Mouse (Mus musculus): Measurements from ENCODE around the gene Vmn2r85. TPM values are rescaled to one million over a fixed set of nuclear protein-coding genes. Genes with fewer than 3 reads are reported as not detected.

Gene Vmn2r85
- total and polyA plus RNA-seq, 3 experiments, result not detected

GRCm38 (mm10) chr10:130368384-130368783 is 61.1 kb downstream of the Vmn2r85 start:
- dilution Hi-C loops (cut with MboI; ENCODE audit: extremely low pct_ligation_motif_present, extremely low pct_unique_long_range_greater_than_20kb, low sequenced_read_pairs), result no loop called here

GRCm38 (mm10) chr10:130364766-130365165 is 64.7 kb downstream of the Vmn2r85 start:
- H3K79me2 ChIP-seq (replicated peaks; ENCODE audit: control insufficient read depth, extremely low read depth, insufficient read depth, poor library complexity, severe bottlenecking), result no peaks in the 10 kb centered on the region
- no peak overlapping the region for H3K4me2 ChIP-seq (ENCODE audit: insufficient read depth, low read depth, poor library complexity, severe bottlenecking)
- dilution Hi-C loops (cut with MboI; ENCODE audit: extremely low pct_ligation_motif_present, extremely low pct_unique_long_range_greater_than_20kb, low sequenced_read_pairs) (no loop called here), in situ Hi-C loops (cut with MboI; ENCODE audit: low pct_ligation_motif_present, low pct_unique_long_range_greater_than_20kb, low sequenced_read_pairs) (loop anchor here (5.0 kb wide), 1 partner anchor 42 kb away; the partner anchor contains the start of gene Tespa1)
- no peak overlapping the region for H3K9ac ChIP-seq (ENCODE audit: insufficient read depth, low read depth)
- no peaks in the 10 kb centered on the region for H3K27me3 ChIP-seq (replicated peaks)
- no peaks in the 10 kb centered on the region for H3K9me3 ChIP-seq (replicated peaks; ENCODE audit: low read length)
- no peak overlapping the region for H3K4me3 ChIP-seq (replicated peaks in 1 of 3; ENCODE audit: low read depth in 2 of 3, low read length in 2 of 3, poor library complexity in 1 of 3)
- H3K27ac ChIP-seq (ENCODE audit: insufficient read depth, low read depth), result no peak overlapping the region
- DNase-seq (ENCODE audit: extremely low read depth), result no peak
- no peak for TF ChIP-seq SIN3A (IDR thresholded peaks at IDR 0.05; ENCODE audit: low read length)
- no peak for TF ChIP-seq JUND (conservative IDR thresholded peaks at IDR 0.05; ENCODE audit: low read depth, low read length)
- TF ChIP-seq USF1 (IDR thresholded peaks at IDR 0.05; ENCODE audit: low read depth, low read length), result no peak
- no peak for TF ChIP-seq CHD1 (IDR thresholded peaks at IDR 0.05; ENCODE audit: low read depth, low read length)
- TF ChIP-seq HCFC1 (IDR thresholded peaks at IDR 0.05; ENCODE audit: low read depth, low read length), result no peak
- no peak for TF ChIP-seq MAZ (IDR thresholded peaks at IDR 0.05; ENCODE audit: low read depth, low read length)
- no peak for TF ChIP-seq MEF2A (IDR thresholded peaks at IDR 0.05; ENCODE audit: borderline replicate concordance, low read depth, low read length)
- no peak for TF ChIP-seq IRF4 (IDR thresholded peaks at IDR 0.05; ENCODE audit: low read depth, low read length)
- no peak for TF ChIP-seq E2F4 (IDR thresholded peaks at IDR 0.05; ENCODE audit: insufficient replicate concordance, low read depth, low read length)
- no peak for TF ChIP-seq ZNF384 (IDR thresholded peaks at IDR 0.05; ENCODE audit: low read depth, low read length)
- no peaks in the 10 kb centered on the region for H3K4me1 ChIP-seq (ENCODE audit: control insufficient read depth in 1 of 2, insufficient read depth in 2 of 2)
- peaks cover 14 to 56% of the 10 kb centered on the region in 2 experiments for H3K36me3 ChIP-seq (replicated peaks in 1 of 2; ENCODE audit: control insufficient read depth in 1 of 2, insufficient read depth in 1 of 2, low read length in 1 of 2)

More at GRCm38 (mm10) chr10:130368384-130368783, 61.1 kb downstream of the Vmn2r85 start:
- in situ Hi-C loops (cut with MboI; ENCODE audit: low pct_ligation_motif_present, low pct_unique_long_range_greater_than_20kb, low sequenced_read_pairs), result no loop called here
- Histone ChIP-seq H3K9me3 (replicated peaks; ENCODE audit: low read length) (peaks cover 4% of the 10 kb centered on the region), H3K4me2 (ENCODE audit: insufficient read depth, low read depth, poor library complexity, severe bottlenecking) (no peak overlapping the region), H3K27me3 (replicated peaks) (no peaks in the 10 kb centered on the region), H3K27ac (ENCODE audit: insufficient read depth, low read depth) (no peak overlapping the region), H3K79me2 (replicated peaks; ENCODE audit: control insufficient read depth, extremely low read depth, insufficient read depth, poor library complexity, severe bottlenecking) (no peaks in the 10 kb centered on the region), H3K36me3 (replicated peaks in 1 of 2; ENCODE audit: control insufficient read depth in 1 of 2, insufficient read depth in 1 of 2, low read length in 1 of 2) (peaks cover 0 to 28% of the 10 kb centered on the region in 2 experiments), H3K4me1 (ENCODE audit: control insufficient read depth in 1 of 2, insufficient read depth in 2 of 2) (peaks cover 0 to 11% of the 10 kb centered on the region in 2 experiments; a peak in 1 of 4 replicates), H3K4me3 (replicated peaks in 1 of 3; ENCODE audit: low read depth in 2 of 3, low read length in 2 of 3, poor library complexity in 1 of 3) (no peak overlapping the region), H3K9ac (ENCODE audit: insufficient read depth, low read depth) (no peak overlapping the region)
- no peak for TF ChIP-seq MAX (IDR thresholded peaks at IDR 0.05; ENCODE audit: low read length)
- TF ChIP-seq JUN (IDR thresholded peaks at IDR 0.05; ENCODE audit: insufficient read depth, low read depth, low read length), result no peak
- TF ChIP-seq ZC3H11A (IDR thresholded peaks at IDR 0.05; ENCODE audit: low read depth, low read length), result no peak
- no peak for TF ChIP-seq KAT2A (IDR thresholded peaks at IDR 0.05; ENCODE audit: insufficient replicate concordance, low read length)
- no peak for TF ChIP-seq MXI1 (IDR thresholded peaks at IDR 0.05; ENCODE audit: low read depth, low read length)
- no peak for TF ChIP-seq MEF2A (IDR thresholded peaks at IDR 0.05; ENCODE audit: borderline replicate concordance, low read depth, low read length)
- no peak for TF ChIP-seq GABPA (IDR thresholded peaks at IDR 0.05; ENCODE audit: insufficient replicate concordance, low read depth, low read length)
- TF ChIP-seq HCFC1 (IDR thresholded peaks at IDR 0.05; ENCODE audit: low read depth, low read length), result no peak
- TF ChIP-seq MAFK (IDR thresholded peaks at IDR 0.05; ENCODE audit: insufficient replicate concordance, low read length), result no peak
- TF ChIP-seq MAZ (IDR thresholded peaks at IDR 0.05; ENCODE audit: low read depth, low read length), result no peak
- no peak for TF ChIP-seq RCOR1 (conservative IDR thresholded peaks at IDR 0.05; ENCODE audit: low read depth, low read length)
- TF ChIP-seq ZNF384 (IDR thresholded peaks at IDR 0.05; ENCODE audit: low read depth, low read length), result no peak
- no peak for TF ChIP-seq UBTF (IDR thresholded peaks at IDR 0.05; ENCODE audit: low read depth, low read length)
- TF ChIP-seq JUND (conservative IDR thresholded peaks at IDR 0.05; ENCODE audit: low read depth, low read length), result no peak
- TF ChIP-seq ELF1 (IDR thresholded peaks at IDR 0.05; ENCODE audit: low read depth, low read length), result no peak
- DNase-seq (ENCODE audit: extremely low read depth), result no peak

Other genes with a start within 250 kb of the Vmn2r85 start
- gene Olfr826, start 245.5 kb downstream of the Vmn2r85 start, total RNA-seq (2012; rRNA removed), result not detected in 2 replicates
- gene Olfr826, start 245.5 kb downstream of the Vmn2r85 start, total RNA-seq (2014; rRNA removed), result not detected in 2 replicates
- not detected in 2 replicates for gene Olfr826, start 245.5 kb downstream of the Vmn2r85 start, polyA plus RNA-seq (2012; ENCODE audit: insufficient read length, low read depth)
- gene Olfr827, start 215.3 kb downstream of the Vmn2r85 start, total RNA-seq (2012; rRNA removed), result not detected in 2 replicates
- not detected in 2 replicates for gene Olfr827, start 215.3 kb downstream of the Vmn2r85 start, total RNA-seq (2014; rRNA removed)
- gene Olfr827, start 215.3 kb downstream of the Vmn2r85 start, polyA plus RNA-seq (2012; ENCODE audit: insufficient read length, low read depth), result not detected in 2 replicates
- 0.13 and 0.17 TPM in 2 replicates for gene Neurod4, start 149.5 kb downstream of the Vmn2r85 start, total RNA-seq (2012; rRNA removed)
- 0.08 and 0.24 TPM in 2 replicates for gene Neurod4, start 149.5 kb downstream of the Vmn2r85 start, total RNA-seq (2014; rRNA removed)
- 0.13 TPM in 1 of 2 replicates, not detected in the other for gene Neurod4, start 149.5 kb downstream of the Vmn2r85 start, polyA plus RNA-seq (2012; ENCODE audit: insufficient read length, low read depth)
- 26.0 and 28.1 TPM in 2 replicates for gene Tespa1, start 106.8 kb downstream of the Vmn2r85 start, total RNA-seq (2012; rRNA removed)
- gene Tespa1, start 106.8 kb downstream of the Vmn2r85 start, total RNA-seq (2014; rRNA removed), result 55.1 and 68.0 TPM in 2 replicates
- gene Tespa1, start 106.8 kb downstream of the Vmn2r85 start, polyA plus RNA-seq (2012; ENCODE audit: insufficient read length, low read depth), result 48.5 and 48.9 TPM in 2 replicates
- under 0.01 TPM in 1 of 2 replicates, not detected in the other for gene Vmn2r84, start 35.4 kb downstream of the Vmn2r85 start, total RNA-seq (2012; rRNA removed)
- gene Vmn2r84, start 35.4 kb downstream of the Vmn2r85 start, total RNA-seq (2014; rRNA removed), result not detected in 2 replicates
- 0.26 TPM in 2 replicates for gene Vmn2r84, start 35.4 kb downstream of the Vmn2r85 start, polyA plus RNA-seq (2012; ENCODE audit: insufficient read length, low read depth)
- not detected in 2 replicates for gene Vmn2r86, start 26.3 kb upstream of the Vmn2r85 start, total RNA-seq (2012; rRNA removed)
- gene Vmn2r86, start 26.3 kb upstream of the Vmn2r85 start, total RNA-seq (2014; rRNA removed), result not detected in 2 replicates
- not detected in 2 replicates for gene Vmn2r86, start 26.3 kb upstream of the Vmn2r85 start, polyA plus RNA-seq (2012; ENCODE audit: insufficient read length, low read depth)
- gene Vmn2r87, start 67.7 kb upstream of the Vmn2r85 start, total RNA-seq (2012; rRNA removed), result not detected in 2 replicates
- not detected in 2 replicates for gene Vmn2r87, start 67.7 kb upstream of the Vmn2r85 start, total RNA-seq (2014; rRNA removed)
- not detected in 2 replicates for gene Vmn2r87, start 67.7 kb upstream of the Vmn2r85 start, polyA plus RNA-seq (2012; ENCODE audit: insufficient read length, low read depth)